Mouse (Mus musculus): Measurements from ENCODE around the gene Calm5. TPM values are rescaled to one million over a fixed set of nuclear protein-coding genes. Genes with fewer than 3 reads are reported as not detected.

The Calm5 gene
- polyA plus RNA-seq (2017; shearing (Covaris generic)): not detected

DNA sequence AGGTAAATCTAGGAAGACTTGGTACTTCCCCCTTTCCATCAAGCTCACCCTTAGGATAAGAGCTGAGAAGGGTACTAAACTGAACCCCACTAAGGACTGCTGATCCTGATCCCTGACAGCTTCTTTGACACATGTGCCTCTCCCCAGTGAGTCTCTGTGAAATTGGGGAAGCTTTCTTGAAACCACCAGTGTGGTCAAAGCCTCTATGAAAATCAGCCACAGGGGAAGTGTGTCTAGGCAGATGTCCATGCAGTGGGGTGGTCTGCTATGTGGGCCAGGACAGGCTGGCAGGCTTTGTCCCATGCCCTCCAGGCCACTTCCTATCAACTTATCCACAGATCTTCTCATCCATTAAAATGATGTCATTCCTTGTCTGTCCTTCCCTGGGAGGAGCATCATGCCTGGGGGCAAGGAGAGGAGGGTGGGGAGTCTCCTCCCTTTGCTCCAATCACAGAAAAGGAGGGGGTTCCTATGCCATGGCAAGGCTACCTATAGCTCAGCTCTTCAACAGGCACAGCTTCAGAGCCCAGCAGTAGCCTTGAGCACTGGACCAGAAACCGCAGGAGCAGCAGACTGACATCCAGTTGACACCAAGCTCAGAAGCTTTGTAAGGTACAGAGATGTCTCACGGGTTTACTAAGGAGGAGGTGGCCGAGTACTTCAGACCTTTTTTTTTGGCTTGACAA lies at the start of gene Calm5:
Gene Calm5 (plus strand): TSS at position 526 of the 686 bp plus-strand sequence.

DNA sequence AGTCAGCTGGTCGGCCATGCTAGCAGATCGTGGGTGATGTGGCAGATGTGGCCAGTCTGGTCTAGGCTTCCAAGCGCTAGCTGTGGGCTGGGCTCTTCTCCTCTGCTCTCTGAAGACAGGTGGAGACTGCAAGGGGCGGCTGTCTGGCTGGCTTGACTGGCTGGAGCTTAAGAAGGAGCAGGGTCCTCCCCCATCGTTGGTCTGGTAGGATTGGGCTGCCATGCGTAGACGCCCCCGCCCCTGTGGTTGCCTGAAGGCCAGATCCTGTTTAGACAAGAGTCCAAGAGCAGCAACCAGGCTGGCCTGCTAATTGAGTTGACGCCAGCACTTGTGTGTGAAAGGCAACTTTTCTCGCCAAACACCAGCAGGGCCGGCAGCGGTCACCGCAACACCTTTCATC lies 49.8 kb upstream of the Calm5 start, which contains the start of gene Calml3:
Gene Calml3 (minus strand): TSS at position 131 of the 400 bp plus-strand sequence.

GRCm38 (mm10) chr13:3837312-3837807 lies 16.6 kb upstream of the Calm5 start, which contains the start of gene Calm4:
TSS of gene Calm4 (plus strand) at chr13:3837757.

Other genes starting within 250 kb of the Calm5 start
- 61.9 TPM for gene Fam208b, start 243.1 kb upstream of the Calm5 start, polyA plus RNA-seq (2017; shearing (Covaris generic))
- 58.6 TPM for gene Asb13, start 220.1 kb upstream of the Calm5 start, polyA plus RNA-seq (2017; shearing (Covaris generic))
- not detected for gene Calml3, start 49.9 kb upstream of the Calm5 start, polyA plus RNA-seq (2017; shearing (Covaris generic))
- gene Calm4, start 16.4 kb upstream of the Calm5 start, polyA plus RNA-seq (2017; shearing (Covaris generic)): not detected
- gene Net1, start 64.0 kb downstream of the Calm5 start, polyA plus RNA-seq (2017; shearing (Covaris generic)): 44.7 TPM
- 0.46 TPM for gene Tubal3, start 64.1 kb downstream of the Calm5 start, polyA plus RNA-seq (2017; shearing (Covaris generic))
- not detected for gene Ucn3, start 91.2 kb downstream of the Calm5 start, polyA plus RNA-seq (2017; shearing (Covaris generic))
- not detected for gene Akr1c14, start 194.8 kb downstream of the Calm5 start, polyA plus RNA-seq (2017; shearing (Covaris generic))